Mouse (Mus musculus): ENCODE results near the gene B430305J03Rik.

Gene B430305J03Rik

GRCm38 (mm10) chr3:61349433-61349832 is 16.3 kb downstream of the B430305J03Rik start:
- no peak for DNase-seq (ENCODE audit: extremely low spot score, low spot score)

- DNase-seq (ENCODE audit: extremely low spot score, low spot score), result no peak
Measured at GRCm38 (mm10) chr3:61348036-61348614, 17.6 kb downstream of the B430305J03Rik start.

GRCm38 (mm10) chr3:61345636-61346035 is 20.1 kb downstream of the B430305J03Rik start:
- DNase-seq (ENCODE audit: extremely low spot score, low spot score), result no peak

- DNase-seq (ENCODE audit: extremely low spot score, low spot score), result no peak
Measured at GRCm38 (mm10) chr3:61344031-61344430, 21.7 kb downstream of the B430305J03Rik start.

DNA sequence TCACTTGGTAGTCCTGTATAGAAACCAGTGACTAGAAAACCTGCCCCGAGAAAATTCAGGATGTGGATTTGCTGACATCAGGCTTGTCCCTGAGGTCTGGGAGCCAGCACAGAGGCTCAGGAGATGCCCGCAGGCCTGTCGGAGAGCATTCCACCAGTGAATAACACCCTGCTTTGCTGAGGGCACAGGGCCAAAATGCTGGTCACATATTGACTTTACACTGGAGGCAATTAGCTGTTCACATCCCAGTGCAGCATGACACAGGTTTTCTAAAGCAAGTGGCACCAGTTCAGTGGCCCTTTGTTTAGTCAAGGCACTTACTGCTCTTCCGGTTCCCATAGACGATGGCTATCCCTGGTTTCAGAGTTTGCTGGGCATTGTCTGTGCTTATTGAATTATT is 25.4 kb downstream of the B430305J03Rik start:
- DNase-seq (ENCODE audit: extremely low spot score, low spot score), result no peak

DNA sequence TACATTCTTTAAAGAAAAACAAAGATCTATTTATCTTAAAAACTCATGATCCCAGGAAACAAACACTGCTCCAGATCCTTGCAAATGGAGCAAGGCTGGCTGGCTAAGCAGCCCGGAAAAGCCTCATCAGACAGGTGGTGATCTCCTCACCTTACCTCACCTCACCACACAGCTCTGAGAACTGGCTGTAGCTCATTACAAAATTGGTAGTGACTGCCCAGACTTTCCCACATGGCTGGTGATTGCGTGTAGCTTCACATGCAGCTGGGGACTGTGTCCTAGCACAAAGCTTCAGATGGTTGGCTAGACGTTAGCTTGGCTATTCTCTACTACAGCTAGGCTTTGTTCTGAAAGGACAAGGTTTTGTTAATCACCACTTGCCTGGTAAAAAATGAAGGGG is 28.5 kb downstream of the B430305J03Rik start:
- no peak for DNase-seq (ENCODE audit: extremely low spot score, low spot score)

GRCm38 (mm10) chr3:61336205-61336604 is 29.5 kb downstream of the B430305J03Rik start:
- DNase-seq (ENCODE audit: extremely low spot score, low spot score), result no peak

- no peak for DNase-seq (ENCODE audit: extremely low spot score, low spot score)
Measured at GRCm38 (mm10) chr3:61321632-61322031, 44.1 kb downstream of the B430305J03Rik start.

DNA sequence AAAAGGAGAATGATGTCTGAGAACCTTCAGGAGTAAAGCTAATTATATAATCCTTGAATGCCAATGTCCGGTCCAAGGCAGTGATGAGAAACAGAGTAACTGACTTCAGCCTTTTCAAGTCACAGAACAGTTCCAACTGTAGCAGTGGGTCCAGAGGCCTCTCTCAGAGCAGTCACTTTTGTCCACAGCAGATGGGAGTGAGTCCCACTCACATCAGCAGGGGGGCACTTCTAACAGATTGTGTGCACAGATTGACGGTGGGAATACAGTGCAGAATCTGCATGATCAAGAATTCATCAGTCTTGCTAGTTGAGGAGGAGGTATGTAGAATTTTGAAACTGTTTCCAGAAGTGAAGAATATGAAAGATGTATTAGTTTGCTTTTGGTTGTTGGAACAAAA is 45.7 kb downstream of the B430305J03Rik start:
- no peak for DNase-seq (ENCODE audit: extremely low spot score, low spot score)

DNA sequence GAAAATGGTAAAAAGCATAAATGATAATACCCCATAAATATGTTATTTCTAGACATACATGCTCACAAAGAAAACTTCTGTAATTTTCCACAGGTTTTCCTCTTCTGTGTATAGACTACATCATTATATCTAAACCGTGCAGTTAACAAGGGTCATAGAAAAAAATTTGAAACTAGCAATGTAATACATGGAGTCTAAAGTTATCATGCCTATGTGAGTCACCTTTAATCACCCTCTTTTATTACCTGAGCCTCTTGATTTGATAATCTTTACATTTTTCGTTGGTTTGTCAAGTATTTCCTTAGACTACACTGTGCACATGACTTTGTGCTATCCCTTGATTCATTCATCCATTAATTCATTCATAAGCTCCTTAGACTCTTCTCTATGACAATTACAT is 50.7 kb downstream of the B430305J03Rik start:
- no peak for DNase-seq (ENCODE audit: extremely low spot score, low spot score)
